Mouse (Mus musculus) neural tube, embryonic 15.5 days (tissue): ENCODE results near the gene Sept9. TPM values are rescaled to one million over a fixed set of nuclear protein-coding genes. Genes with fewer than 3 reads are reported as not detected.
A peak's percentile ranks its signal among the peaks of the same experiment; 100 is the strongest.
"Not testable (repeated sequence)": the region's sequence is repeated elsewhere in the genome, so short reads cannot be mapped to it uniquely, and the experiment has no call there.

ENCODE experiments used
- ATAC-seq: fragments of 200-750 bp; cut with Nextera tagmentation; 2 replicates; pipeline ENCODE4 v1.8.0; 2017; ENCODE audit warnings: mild to moderate bottlenecking, moderate TSS enrichment, moderate library complexity; ENCODE audit not compliant: low FRiP score
- H3K27ac ChIP-seq: fragments of 300-500 bp; sonication (generic); replicated peaks from 2 replicates; pipeline ENCODE4 v1.5.1; 2015; ENCODE audit warnings: mild to moderate bottlenecking, inconsistent platforms
- H3K27me3 ChIP-seq: fragments of 300-500 bp; sonication (generic); replicated peaks from 2 replicates; pipeline ENCODE4 v1.6.1; 2015; ENCODE audit warnings: inconsistent platforms
- H3K36me3 ChIP-seq: fragments of 300-500 bp; sonication (generic); 2 replicates; pipeline ENCODE4 v1.6.1; 2015; ENCODE audit warnings: inconsistent platforms
- H3K4me1 ChIP-seq: fragments of 300-500 bp; sonication (generic); 2 replicates; pipeline ENCODE4 v1.6.1; 2015; ENCODE audit warnings: inconsistent platforms
- H3K4me2 ChIP-seq: fragments of 300-500 bp; sonication (generic); 2 replicates; pipeline ENCODE4 v1.6.1; 2015; ENCODE audit warnings: inconsistent platforms, mild to moderate bottlenecking, moderate library complexity
- H3K4me3 ChIP-seq: fragments of 300-500 bp; sonication (generic); replicated peaks from 2 replicates; pipeline ENCODE4 v1.5.1; 2015; ENCODE audit warnings: mild to moderate bottlenecking, inconsistent platforms
- H3K9ac ChIP-seq: fragments of 300-500 bp; sonication (generic); replicated peaks from 2 replicates; pipeline ENCODE4 v1.6.1; 2015; ENCODE audit warnings: mild to moderate bottlenecking, inconsistent platforms
- H3K9me3 ChIP-seq: fragments of 300-500 bp; sonication (generic); replicated peaks from 2 replicates; pipeline ENCODE4 v1.6.1; 2016; ENCODE audit warnings: inconsistent platforms
- WGBS: fragments of 180-500 bp; shearing (Covaris S2); methylation state at CpG from one replicate; pipeline ENCODE4 v1.1.7; 2015; ENCODE audit warnings: mixed read lengths; 5-methylcytosine and 5-hydroxymethylcytosine counted together
- polyA plus RNA-seq: library from polyadenylated mRNA; unstranded; fragments of >200 nt; fragmentation: Nextera tagmentation; extraction: Ambion mirVana; gene quantifications from 2 replicates; pipeline ENCODE4 v1.2.1, GENCODE M21; 2015

Sept9 gene
- polyA plus RNA-seq, 1 experiment from 2014 or later: 92.2 TPM

GRCm38 (mm10) chr11:117339050-117339449 is 139.6 kb downstream of the Sept9 start:
- H3K4me1 ChIP-seq: peaks cover 76% of the 10 kb centered on the region
- no peaks in the 10 kb centered on the region for H3K27me3 ChIP-seq
- H3K4me3 ChIP-seq: no peak overlapping the region
- H3K9me3 ChIP-seq: no peaks in the 10 kb centered on the region
- no peaks in the 10 kb centered on the region for H3K36me3 ChIP-seq
- 89% methylated on average over 3 of the region's 3 CpGs for whole genome bisulfite sequencing
- no peak overlapping the region for H3K9ac ChIP-seq
- no peak overlapping the region for H3K4me2 ChIP-seq
- no peak for ATAC-seq
- peak overlapping the region; percentile 77; the same call in 1 of the 2 replicates for H3K27ac ChIP-seq

GRCm38 (mm10) chr11:117341218-117341617 is 141.8 kb downstream of the Sept9 start:
- Histone ChIP-seq H3K9me3 (no peaks in the 10 kb centered on the region), H3K4me1 (peaks cover 76% of the 10 kb centered on the region), H3K9ac (no peak overlapping the region), H3K4me3 (no peak overlapping the region), H3K27me3 (no peaks in the 10 kb centered on the region), H3K27ac (peak overlapping the region; percentile 77), H3K4me2 (no peak overlapping the region), H3K36me3 (no peaks in the 10 kb centered on the region)
- ATAC-seq: peak; percentile 52; the same call in 1 of the 2 replicates
- WGBS: 13% methylated on average over 7 of the region's 7 CpGs

GRCm38 (mm10) chr11:117342076-117342475 is 142.6 kb downstream of the Sept9 start:
- no peak overlapping the region for H3K4me2 ChIP-seq
- no peak overlapping the region for H3K4me3 ChIP-seq
- peak overlapping the region; percentile 66 for H3K27ac ChIP-seq
- no peaks in the 10 kb centered on the region for H3K27me3 ChIP-seq
- H3K36me3 ChIP-seq: no peaks in the 10 kb centered on the region
- WGBS: 94% methylated on average over 7 of the region's 7 CpGs
- no peak overlapping the region for H3K9ac ChIP-seq
- peaks cover 82% of the 10 kb centered on the region for H3K4me1 ChIP-seq
- no peak for ATAC-seq
- no peaks in the 10 kb centered on the region for H3K9me3 ChIP-seq

- H3K9me3 ChIP-seq, H3K36me3 ChIP-seq, H3K9ac ChIP-seq, H3K4me3 ChIP-seq, H3K27me3 ChIP-seq, ATAC-seq, H3K4me2 ChIP-seq: not testable (repeated sequence)
- peaks cover 86% of the 10 kb centered on the region for H3K4me1 ChIP-seq
- peak overlapping the region; percentile 66; the same call in 1 of the 2 replicates for H3K27ac ChIP-seq
- 94% methylated on average over 6 of the region's 6 CpGs for WGBS
Observed at GRCm38 (mm10) chr11:117342490-117342889, 143.0 kb downstream of the Sept9 start.

- H3K4me1 ChIP-seq: peaks cover 86% of the 10 kb centered on the region
- no peak overlapping the region for H3K4me2 ChIP-seq
- H3K36me3 ChIP-seq: no peaks in the 10 kb centered on the region
- H3K27ac ChIP-seq: peak overlapping the region; percentile 81
- H3K4me3 ChIP-seq: no peak overlapping the region
- H3K9me3 ChIP-seq: no peaks in the 10 kb centered on the region
- no peak for ATAC-seq
- no peaks in the 10 kb centered on the region for H3K27me3 ChIP-seq
- no peak overlapping the region for H3K9ac ChIP-seq
- 86% methylated on average over 5 of the region's 5 CpGs for WGBS
Observed at GRCm38 (mm10) chr11:117343800-117344199, 144.3 kb downstream of the Sept9 start.

- ATAC-seq: no peak
- no peaks in the 10 kb centered on the region for H3K9me3 ChIP-seq
Observed at GRCm38 (mm10) chr11:117344339-117345021, 145.0 kb downstream of the Sept9 start.

GRCm38 (mm10) chr11:117345022-117345765 is 145.7 kb downstream of the Sept9 start:
- Histone ChIP-seq H3K27me3 (no peaks in the 10 kb centered on the region), H3K4me1 (peaks cover 87% of the 10 kb centered on the region), H3K4me3 (no peak overlapping the region), H3K4me2 (peak overlapping the region; percentile 7; the same call in 1 of the 2 replicates), H3K9me3 (no peaks in the 10 kb centered on the region), H3K36me3 (no peaks in the 10 kb centered on the region), H3K27ac (peak overlapping the region; percentile 81), H3K9ac (no peak overlapping the region)
- 32% methylated on average over 12 of the region's 12 CpGs for WGBS
- ATAC-seq: peak; percentile 61

More at GRCm38 (mm10) chr11:117344339-117345021, 145.0 kb downstream of the Sept9 start:
- H3K9ac ChIP-seq: 0 out of 2 replicates have a peak overlapping the region, but pooled peaks have one; percentile 14
- H3K36me3 ChIP-seq: no peaks in the 10 kb centered on the region
- 54% methylated on average over 11 of the region's 11 CpGs for WGBS
- peak overlapping the region; percentile 81 for H3K27ac ChIP-seq
- peak overlapping the region; percentile 7; the same call in 1 of the 2 replicates for H3K4me2 ChIP-seq
- H3K27me3 ChIP-seq: no peaks in the 10 kb centered on the region
- peaks cover 87% of the 10 kb centered on the region for H3K4me1 ChIP-seq
- H3K4me3 ChIP-seq: no peak overlapping the region

GRCm38 (mm10) chr11:117347256-117347655 is 147.8 kb downstream of the Sept9 start:
- peaks cover 10% of the 10 kb centered on the region for H3K36me3 ChIP-seq
- H3K4me2 ChIP-seq: peak overlapping the region; percentile 22; the same call in 1 of the 2 replicates
- H3K9me3 ChIP-seq: no peaks in the 10 kb centered on the region
- H3K27me3 ChIP-seq: no peaks in the 10 kb centered on the region
- ATAC-seq: no peak
- no peak overlapping the region for H3K4me3 ChIP-seq
- H3K27ac ChIP-seq: peak overlapping the region; percentile 81
- WGBS: 73% methylated on average over 4 of the region's 4 CpGs
- H3K9ac ChIP-seq: no peak overlapping the region
- H3K4me1 ChIP-seq: peaks cover 76% of the 10 kb centered on the region

- Histone ChIP-seq H3K36me3 (peaks cover 22% of the 10 kb centered on the region), H3K27ac (peak overlapping the region; percentile 81), H3K9ac (0 out of 2 replicates have a peak overlapping the region, but pooled peaks have one; percentile 6), H3K27me3 (no peaks in the 10 kb centered on the region), H3K9me3 (no peaks in the 10 kb centered on the region), H3K4me1 (peaks cover 75% of the 10 kb centered on the region), H3K4me2 (no peak overlapping the region), H3K4me3 (no peak overlapping the region)
- no peak for ATAC-seq
- 46% methylated on average over 10 of the region's 10 CpGs for WGBS
Observed at GRCm38 (mm10) chr11:117348429-117349103, 149.1 kb downstream of the Sept9 start.

GRCm38 (mm10) chr11:117349429-117350363 is 150.2 kb downstream of the Sept9 start:
- WGBS: 27% methylated on average over 20 of the region's 20 CpGs
- Histone ChIP-seq H3K9me3 (no peaks in the 10 kb centered on the region), H3K9ac (0 out of 2 replicates have a peak overlapping the region, but pooled peaks have one; percentile 6), H3K36me3 (peaks cover 32% of the 10 kb centered on the region), H3K4me3 (no peak overlapping the region), H3K27ac (peak overlapping the region; percentile 81), H3K4me1 (peaks cover 64% of the 10 kb centered on the region), H3K27me3 (no peaks in the 10 kb centered on the region), H3K4me2 (no peak overlapping the region)
- no peak for ATAC-seq
